Mouse (Mus musculus): ENCODE measurements around the gene Plk4. TPM values are rescaled to one million over a fixed set of nuclear protein-coding genes. Genes with fewer than 3 reads are reported as not detected.

Plk4 gene
- polyA plus RNA-seq (2014; fragmentation: Nextera tagmentation; extraction: Ambion mirVana), result 45.6 and 49.1 TPM in 2 replicates

GRCm38 (mm10) chr3:40799530-40800372 lies at the start of gene Plk4:
TSS of gene Plk4 (plus strand) at chr3:40800019.
- Histone ChIP-seq H3K4me3 (ENCODE audit: low read depth, low read length) (peak within 1 kb of the TSS; percentile 82), H3K9me3 (replicated peaks; ENCODE audit: control insufficient read depth, low read length) (no peaks in the 10 kb centered on the region), H3K36me3 (ENCODE audit: control insufficient read depth, insufficient read depth, low read length) (no peaks in the 10 kb centered on the region), H3K4me1 (ENCODE audit: control insufficient read depth, insufficient read depth, low read length) (no peaks in the 10 kb centered on the region; the same call in 1 of the 2 replicates), H3K27me3 (ENCODE audit: control insufficient read depth, insufficient read depth, low read length) (no peaks in the 10 kb centered on the region), H3K9ac (ENCODE audit: low read depth, low read length) (peak within 1 kb of the TSS; percentile 85), H3K4me2 (peak within 1 kb of the TSS; percentile 85), H3K27ac (ENCODE audit: low read depth, low read length) (peak within 1 kb of the TSS; percentile 67)
- WGBS (ENCODE audit: insufficient replicate concordance), result 2% methylated on average over 66 of the region's 66 CpGs
- peak; percentile 97 for ATAC-seq (replicated peaks; ENCODE audit: insufficient number of reproducible peaks, low FRiP score, low TSS enrichment)

- 74% methylated on average over 3 of the region's 3 CpGs for WGBS (ENCODE audit: insufficient replicate concordance)
- Histone ChIP-seq H3K4me1 (ENCODE audit: control insufficient read depth, insufficient read depth, low read length) (no peaks in the 10 kb centered on the region), H3K27ac (ENCODE audit: low read depth, low read length) (no peak overlapping the region), H3K4me2 (no peak overlapping the region), H3K4me3 (ENCODE audit: low read depth, low read length) (no peak overlapping the region), H3K27me3 (ENCODE audit: control insufficient read depth, insufficient read depth, low read length) (no peaks in the 10 kb centered on the region), H3K9me3 (replicated peaks; ENCODE audit: control insufficient read depth, low read length) (no peaks in the 10 kb centered on the region), H3K36me3 (ENCODE audit: control insufficient read depth, insufficient read depth, low read length) (no peaks in the 10 kb centered on the region), H3K9ac (ENCODE audit: low read depth, low read length) (no peak overlapping the region)
- ATAC-seq (replicated peaks; ENCODE audit: insufficient number of reproducible peaks, low FRiP score, low TSS enrichment), result no peak
These were observed 39.1 kb upstream of the Plk4 start for GRCm38 (mm10) chr3:40760746-40761145.

GRCm38 (mm10) chr3:40761312-40761711 lies 38.5 kb upstream of the Plk4 start:
- no peaks in the 10 kb centered on the region for H3K4me1 ChIP-seq (ENCODE audit: control insufficient read depth, insufficient read depth, low read length)
- H3K27me3 ChIP-seq (ENCODE audit: control insufficient read depth, insufficient read depth, low read length), result no peaks in the 10 kb centered on the region
- 86% methylated on average over 2 of the region's 2 CpGs for WGBS (ENCODE audit: insufficient replicate concordance)
- H3K4me3 ChIP-seq (ENCODE audit: low read depth, low read length), result no peak overlapping the region
- H3K36me3 ChIP-seq (ENCODE audit: control insufficient read depth, insufficient read depth, low read length), result no peaks in the 10 kb centered on the region
- H3K9ac ChIP-seq (ENCODE audit: low read depth, low read length), result no peak overlapping the region
- H3K9me3 ChIP-seq (replicated peaks; ENCODE audit: control insufficient read depth, low read length), result no peaks in the 10 kb centered on the region
- no peak overlapping the region for H3K4me2 ChIP-seq
- no peak overlapping the region for H3K27ac ChIP-seq (ENCODE audit: low read depth, low read length)
- no peak for ATAC-seq (replicated peaks; ENCODE audit: insufficient number of reproducible peaks, low FRiP score, low TSS enrichment)

GRCm38 (mm10) chr3:40793783-40794182 lies 6.0 kb upstream of the Plk4 start:
- Histone ChIP-seq H3K36me3 (ENCODE audit: control insufficient read depth, insufficient read depth, low read length) (no peaks in the 10 kb centered on the region), H3K4me1 (ENCODE audit: control insufficient read depth, insufficient read depth, low read length) (no peaks in the 10 kb centered on the region), H3K4me2 (no peak overlapping the region), H3K4me3 (ENCODE audit: low read depth, low read length) (no peak overlapping the region), H3K27ac (ENCODE audit: low read depth, low read length) (no peak overlapping the region), H3K9ac (ENCODE audit: low read depth, low read length) (no peak overlapping the region), H3K27me3 (ENCODE audit: control insufficient read depth, insufficient read depth, low read length) (no peaks in the 10 kb centered on the region), H3K9me3 (replicated peaks; ENCODE audit: control insufficient read depth, low read length) (no peaks in the 10 kb centered on the region)
- 82% methylated on average over 2 of the region's 2 CpGs for WGBS (ENCODE audit: insufficient replicate concordance)
- ATAC-seq (replicated peaks; ENCODE audit: insufficient number of reproducible peaks, low FRiP score, low TSS enrichment), result no peak

GRCm38 (mm10) chr3:40798054-40798453 lies 1.8 kb upstream of the Plk4 start:
- 68% methylated on average over 1 of the region's 1 CpGs for WGBS (ENCODE audit: insufficient replicate concordance)
- no peak overlapping the region for H3K27ac ChIP-seq (ENCODE audit: low read depth, low read length)
- H3K9ac ChIP-seq (ENCODE audit: low read depth, low read length), result no peak overlapping the region
- no peak for ATAC-seq (replicated peaks; ENCODE audit: insufficient number of reproducible peaks, low FRiP score, low TSS enrichment)
- no peaks in the 10 kb centered on the region for H3K27me3 ChIP-seq (ENCODE audit: control insufficient read depth, insufficient read depth, low read length)
- no peaks in the 10 kb centered on the region; the same call in 1 of the 2 replicates for H3K4me1 ChIP-seq (ENCODE audit: control insufficient read depth, insufficient read depth, low read length)
- H3K4me3 ChIP-seq (ENCODE audit: low read depth, low read length), result no peak overlapping the region
- H3K36me3 ChIP-seq (ENCODE audit: control insufficient read depth, insufficient read depth, low read length), result no peaks in the 10 kb centered on the region
- no peak overlapping the region for H3K4me2 ChIP-seq
- no peaks in the 10 kb centered on the region for H3K9me3 ChIP-seq (replicated peaks; ENCODE audit: control insufficient read depth, low read length)

- no peaks in the 10 kb centered on the region for H3K27me3 ChIP-seq (ENCODE audit: control insufficient read depth, insufficient read depth, low read length)
- H3K9me3 ChIP-seq (replicated peaks; ENCODE audit: control insufficient read depth, low read length), result no peaks in the 10 kb centered on the region
- WGBS (ENCODE audit: insufficient replicate concordance), result 35% methylated on average over 7 of the region's 7 CpGs
- no peak overlapping the region for H3K27ac ChIP-seq (ENCODE audit: low read depth, low read length)
- H3K9ac ChIP-seq (ENCODE audit: low read depth, low read length), result no peak overlapping the region
- peak overlapping the region; percentile 85 for H3K4me2 ChIP-seq
- H3K36me3 ChIP-seq (ENCODE audit: control insufficient read depth, insufficient read depth, low read length), result no peaks in the 10 kb centered on the region
- no peak overlapping the region for H3K4me3 ChIP-seq (ENCODE audit: low read depth, low read length)
- no peak for ATAC-seq (replicated peaks; ENCODE audit: insufficient number of reproducible peaks, low FRiP score, low TSS enrichment)
- no peaks in the 10 kb centered on the region; the same call in 1 of the 2 replicates for H3K4me1 ChIP-seq (ENCODE audit: control insufficient read depth, insufficient read depth, low read length)
These were observed 1.3 kb upstream of the Plk4 start for GRCm38 (mm10) chr3:40798500-40798899.

- Histone ChIP-seq H3K9ac (ENCODE audit: low read depth, low read length) (peak overlapping the region; percentile 85), H3K4me2 (peak overlapping the region; percentile 85), H3K36me3 (ENCODE audit: control insufficient read depth, insufficient read depth, low read length) (peaks cover under 1% of the 10 kb centered on the region; the same call in 1 of the 2 replicates), H3K4me1 (ENCODE audit: control insufficient read depth, insufficient read depth, low read length) (no peaks in the 10 kb centered on the region; the same call in 1 of the 2 replicates), H3K4me3 (ENCODE audit: low read depth, low read length) (peak overlapping the region; percentile 82), H3K27me3 (ENCODE audit: control insufficient read depth, insufficient read depth, low read length) (no peaks in the 10 kb centered on the region), H3K27ac (ENCODE audit: low read depth, low read length) (peak overlapping the region; percentile 67), H3K9me3 (replicated peaks; ENCODE audit: control insufficient read depth, low read length) (no peaks in the 10 kb centered on the region)
- 0% methylated on average over 28 of the region's 37 CpGs for WGBS (ENCODE audit: insufficient replicate concordance)
- peak; percentile 83 for ATAC-seq (replicated peaks; ENCODE audit: insufficient number of reproducible peaks, low FRiP score, low TSS enrichment)
These were observed 579 bp downstream of the Plk4 start for GRCm38 (mm10) chr3:40800373-40800823.

- Histone ChIP-seq H3K9me3 (replicated peaks; ENCODE audit: control insufficient read depth, low read length) (no peaks in the 10 kb centered on the region), H3K4me1 (ENCODE audit: control insufficient read depth, insufficient read depth, low read length) (no peaks in the 10 kb centered on the region), H3K27ac (ENCODE audit: low read depth, low read length) (no peak overlapping the region), H3K4me3 (ENCODE audit: low read depth, low read length) (no peak overlapping the region), H3K9ac (ENCODE audit: low read depth, low read length) (no peak overlapping the region), H3K27me3 (ENCODE audit: control insufficient read depth, insufficient read depth, low read length) (no peaks in the 10 kb centered on the region), H3K36me3 (ENCODE audit: control insufficient read depth, insufficient read depth, low read length) (peaks cover 21% of the 10 kb centered on the region), H3K4me2 (no peak overlapping the region)
- no peak for ATAC-seq (replicated peaks; ENCODE audit: insufficient number of reproducible peaks, low FRiP score, low TSS enrichment)
- 65% methylated on average over 2 of the region's 2 CpGs for WGBS (ENCODE audit: insufficient replicate concordance)
These were observed 7.1 kb downstream of the Plk4 start for GRCm38 (mm10) chr3:40806871-40807270.
